Mouse (Mus musculus) MN1 (cell line): Measurements from ENCODE around the gene Thap7.
A peak's percentile ranks its signal among the peaks of the same experiment; 100 is the strongest.
"Not testable (repeated sequence)": the region's sequence is repeated elsewhere in the genome, so short reads cannot be mapped to it uniquely, and the experiment has no call there.

ENCODE experiments used
- DNase-seq: peaks from one replicate; pipeline ENCODE4 v3.0.0-alpha.2; 2016; ENCODE audit warnings: low spot score

Thap7 gene

GRCm38 (mm10) chr16:17529981-17530586, 852 bp downstream of the Thap7 start:
- no peak for DNase-seq

GRCm38 (mm10) chr16:17528276-17528675, 2.7 kb downstream of the Thap7 start:
- DNase-seq: no peak

GRCm38 (mm10) chr16:17527606-17528005, 3.3 kb downstream of the Thap7 start:
- DNase-seq: no peak

- DNase-seq: no peak
These were observed 4.7 kb downstream of the Thap7 start for GRCm38 (mm10) chr16:17526223-17526622.

- no peak for DNase-seq
These were observed 5.4 kb downstream of the Thap7 start for GRCm38 (mm10) chr16:17525524-17525923.

- DNase-seq: no peak
These were observed 6.8 kb downstream of the Thap7 start for GRCm38 (mm10) chr16:17524156-17524555.

GRCm38 (mm10) chr16:17518910-17519309, 12.0 kb downstream of the Thap7 start:
- DNase-seq: no peak

GRCm38 (mm10) chr16:17511431-17511830, 19.5 kb downstream of the Thap7 start:
- DNase-seq: no peak

GRCm38 (mm10) chr16:17510686-17511085, 20.2 kb downstream of the Thap7 start:
- DNase-seq: no peak

- DNase-seq: no peak
These were observed 20.8 kb downstream of the Thap7 start for GRCm38 (mm10) chr16:17510143-17510542.

GRCm38 (mm10) chr16:17509240-17509597, 21.7 kb downstream of the Thap7 start:
- no peak for DNase-seq

- DNase-seq: peak; percentile 94
These were observed 22.2 kb downstream of the Thap7 start, which contains the start of gene Lztr1 for GRCm38 (mm10) chr16:17508546-17509239. Lztr1 (plus strand) TSS chr16:17508688.

- DNase-seq: not testable (repeated sequence)
These were observed 22.9 kb downstream of the Thap7 start for GRCm38 (mm10) chr16:17508031-17508430.

GRCm38 (mm10) chr16:17507018-17507552, 23.9 kb downstream of the Thap7 start:
- no peak for DNase-seq

- no peak for DNase-seq
These were observed 28.3 kb downstream of the Thap7 start for GRCm38 (mm10) chr16:17502681-17503080.

GRCm38 (mm10) chr16:17499249-17499883, 31.6 kb downstream of the Thap7 start:
- no peak for DNase-seq

GRCm38 (mm10) chr16:17496499-17497305, 34.2 kb downstream of the Thap7 start:
- peak; percentile 64 for DNase-seq

GRCm38 (mm10) chr16:17491896-17492561, 38.9 kb downstream of the Thap7 start:
- DNase-seq: no peak

GRCm38 (mm10) chr16:17491154-17491553, 39.8 kb downstream of the Thap7 start:
- DNase-seq: no peak

GRCm38 (mm10) chr16:17489469-17490111, 41.3 kb downstream of the Thap7 start, which contains the start of gene Aifm3:
Aifm3 (plus strand) TSS chr16:17489611.
- no peak for DNase-seq
